In the genomic region with DNA sequence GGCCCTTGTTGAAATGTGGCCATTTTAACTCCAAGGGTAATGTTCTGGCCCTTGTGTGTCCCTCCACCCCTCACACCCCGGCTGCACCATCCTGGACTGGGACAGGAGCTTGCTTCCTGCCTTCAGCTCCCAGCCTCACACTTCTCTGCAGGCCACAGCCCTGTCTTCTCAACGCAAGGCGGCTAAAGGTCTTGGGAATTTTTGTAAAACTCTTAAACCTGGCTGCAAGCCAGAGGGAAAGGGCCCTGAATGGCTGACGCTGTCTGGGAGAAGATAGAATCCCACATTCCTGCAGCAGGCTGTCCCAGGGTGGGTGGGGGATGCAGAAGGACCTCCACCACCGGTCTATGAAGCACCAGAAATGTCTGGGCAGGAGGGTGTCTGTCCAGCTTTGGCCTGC, we compare ENCODE assay signal across 10 mouse cellular contexts.
DNase-seq lines count a peak whose midpoint lies in the region; ATAC-seq and TF ChIP-seq lines count a peak whose summit lies in the region.
"Had no signal": no experiment of that assay in that cellular context is flagged by ENCODE, and none has a peak within 500 bp of the region (broad histone marks: within the 10 kb centered on the region; RNA-seq: fewer than 3 reads in every experiment).

No protein-coding gene starts in this region.

- no peaks in the 10 kb centered on the region for H3K36me3 ChIP-seq in kidney, adult 2 months (ENCODE audit: control insufficient read depth, insufficient read depth, low read length)
- H3K36me3 ChIP-seq in forebrain, embryonic 14.5 days (ENCODE audit: control insufficient read depth, insufficient read depth, low read length), result no peaks in the 10 kb centered on the region
- H3K36me3 ChIP-seq in hindbrain, embryonic 16.5 days (ENCODE audit: control insufficient read depth, insufficient read depth, low read length), result no peaks in the 10 kb centered on the region
- H3K36me3 ChIP-seq: liver, embryonic 13.5 days had no signal

- H3K27me3 ChIP-seq in kidney, adult 2 months (replicated peaks; ENCODE audit: control insufficient read depth, insufficient read depth, low read length), result no peaks in the 10 kb centered on the region; the same call in 1 of the 2 replicates
- H3K27me3 ChIP-seq in forebrain, embryonic 14.5 days (replicated peaks; ENCODE audit: control insufficient read depth, insufficient read depth, low read length), result no peaks in the 10 kb centered on the region
- no peaks in the 10 kb centered on the region for H3K27me3 ChIP-seq in hindbrain, embryonic 16.5 days (replicated peaks; ENCODE audit: control insufficient read depth, insufficient read depth, low read length)

- H3K4me3 ChIP-seq in kidney, adult 2 months (ENCODE audit: insufficient read depth, low read depth, low read length), result no peak overlapping the region
- no peak overlapping the region for H3K4me3 ChIP-seq in forebrain, embryonic 14.5 days (ENCODE audit: low read depth, low read length)
- no peak overlapping the region for H3K4me3 ChIP-seq in hindbrain, embryonic 16.5 days (ENCODE audit: low read length)
- H3K4me3 ChIP-seq: liver, embryonic 13.5 days had no signal

- peak; percentile 39 for DNase-seq in kidney, adult 2 months
- DNase-seq in kidney, postnatal 25 days, result no peak
- DNase-seq in forebrain, embryonic 14.5 days (ENCODE audit: low spot score), result peak; percentile 56
- DNase-seq in lung, postnatal 4 days, result peak; percentile 20 to 62
- no peak for DNase-seq in gastrocnemius, adult 18-20 months (ENCODE audit: low spot score)
- DNase-seq in embryo, embryonic 10 days (ENCODE audit: low spot score), result no peak
- DNase-seq: adrenal gland, adult 2 months; liver, embryonic 13.5 days had no signal

- H3K4me1 ChIP-seq in kidney, adult 2 months (ENCODE audit: control insufficient read depth, insufficient read depth, low read length), result no peaks in the 10 kb centered on the region
- peaks cover 66% of the 10 kb centered on the region for H3K4me1 ChIP-seq in forebrain, embryonic 14.5 days (ENCODE audit: control insufficient read depth, insufficient read depth, low read length)
- H3K4me1 ChIP-seq in hindbrain, embryonic 16.5 days (ENCODE audit: control insufficient read depth, insufficient read depth, low read depth, low read length), result peaks cover 42% of the 10 kb centered on the region

- no peak for ATAC-seq in forebrain, embryonic 14.5 days
- ATAC-seq in hindbrain, embryonic 16.5 days, result no peak
- ATAC-seq in activated CD4-positive, CD25-positive, alpha-beta regulatory T cell, adult 4 months, result no peak

- TF ChIP-seq CTCF in kidney, adult 2 months (conservative IDR thresholded peaks at IDR 0.05; ENCODE audit: insufficient read depth, insufficient read length, low read depth, low read length), result no peak

- H3K9ac ChIP-seq in forebrain, embryonic 14.5 days (ENCODE audit: low read length), result no peak overlapping the region
- 0 out of 2 replicates have a peak overlapping the region, but pooled peaks have one; percentile 11 for H3K9ac ChIP-seq in hindbrain, embryonic 16.5 days (ENCODE audit: low read depth, low read length)
- H3K9ac ChIP-seq: liver, embryonic 13.5 days had no signal

- no peak for TF ChIP-seq POLR2A in kidney, adult 2 months (IDR thresholded peaks at IDR 0.05; ENCODE audit: low read depth, low read length)

- WGBS in kidney, adult 2 months, result 33% methylated on average over 5 of the region's 5 CpGs
- 19% methylated on average over 5 of the region's 5 CpGs for WGBS in forebrain, embryonic 14.5 days
- WGBS in hindbrain, embryonic 16.5 days, result 21% methylated on average over 5 of the region's 5 CpGs

- no peak overlapping the region for H3K4me2 ChIP-seq in forebrain, embryonic 14.5 days (ENCODE audit: low read length)
- no peak overlapping the region for H3K4me2 ChIP-seq in hindbrain, embryonic 16.5 days (ENCODE audit: low read length)
- H3K4me2 ChIP-seq: liver, embryonic 13.5 days had no signal

- H3K9me3 ChIP-seq in forebrain, embryonic 14.5 days (replicated peaks; ENCODE audit: control insufficient read depth, low read length), result no peaks in the 10 kb centered on the region
- H3K9me3 ChIP-seq in hindbrain, embryonic 16.5 days (ENCODE audit: control insufficient read depth, low read length), result no peaks in the 10 kb centered on the region
- H3K9me3 ChIP-seq: liver, embryonic 13.5 days had no signal

- H3K27ac ChIP-seq in kidney, adult 2 months (ENCODE audit: insufficient read depth, low read depth, low read length), result no peak overlapping the region
- peak overlapping the region; percentile 30; the same call in 1 of the 2 replicates for H3K27ac ChIP-seq in forebrain, embryonic 14.5 days (ENCODE audit: low read depth, low read length)
- no peak overlapping the region for H3K27ac ChIP-seq in hindbrain, embryonic 16.5 days (ENCODE audit: low read depth, low read length)
- H3K27ac ChIP-seq: liver, embryonic 13.5 days had no signal

Comparison
In these comparisons a context has a peak if more than half of its experiments do, and no peak if none do; other contexts are left out.
1. DNase-seq: peak in kidney, adult 2 months (single experiment), forebrain, embryonic 14.5 days (single experiment) and lung, postnatal 4 days (2 of 2); none in kidney, postnatal 25 days (0 of 2), gastrocnemius, adult 18-20 months (single experiment) and embryo, embryonic 10 days (single experiment).